Mouse (Mus musculus) lung, postnatal 0 days (tissue): ENCODE measurements around the gene Nucb1.

Source experiments
- CTCF ChIP-seq: IDR thresholded peaks from 2 replicates; pipeline ENCODE4 v1.5.1; 2016; ENCODE audit warnings: antibody characterized with exemption, mild to moderate bottlenecking
- EP300 ChIP-seq: IDR thresholded peaks from 2 replicates; pipeline ENCODE4 v1.6.1; 2016; ENCODE audit warnings: antibody characterized with exemption, mild to moderate bottlenecking, control low read depth

DNA sequence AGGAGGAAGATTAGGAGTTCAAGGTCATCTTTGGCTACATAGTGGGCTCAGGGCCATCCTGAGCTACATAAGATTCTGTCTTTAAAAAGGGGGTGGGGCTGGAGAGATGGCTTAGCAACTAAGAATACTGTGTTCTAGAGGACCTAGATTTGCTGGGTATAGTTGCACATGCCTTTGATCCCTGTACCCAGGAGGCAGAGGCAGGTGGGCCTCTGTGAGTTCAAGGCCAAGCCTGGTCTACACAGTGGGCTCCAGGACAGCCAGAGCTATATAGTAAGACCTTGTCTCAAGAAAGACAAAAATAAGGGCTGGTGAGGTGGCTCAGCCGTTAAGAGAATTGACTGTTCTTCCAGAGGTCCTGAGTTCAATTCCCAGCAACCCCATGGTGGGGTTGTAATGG is 60.2 kb downstream of the Nucb1 start:
- TF ChIP-seq CTCF (no peak), EP300 (no peak)
